Mouse (Mus musculus): ENCODE data around the gene Fastkd3. TPM values are rescaled to one million over a fixed set of nuclear protein-coding genes. Genes with fewer than 3 reads are reported as not detected.
"Not testable (repeated sequence)": the region's sequence is repeated elsewhere in the genome, so short reads cannot be mapped to it uniquely, and the experiment has no call there.

The Fastkd3 gene
- 10 to 100 TPM; 18.6 to 20.1 TPM for total RNA-seq (2021)

- peak; percentile 98 for DNase-seq
Observed at GRCm38 (mm10) chr13:68581747-68582516, at the start of gene Fastkd3, which contains the start of gene Mtrr. Gene Fastkd3 (plus strand): TSS chr13:68582234. Gene Mtrr (minus strand): TSS chr13:68582149.

GRCm38 (mm10) chr13:68553391-68553790 lies 28.6 kb upstream of the Fastkd3 start:
- DNase-seq, result not testable (repeated sequence)

- no peak for DNase-seq
Observed at GRCm38 (mm10) chr13:68568110-68568509, 13.9 kb upstream of the Fastkd3 start.

GRCm38 (mm10) chr13:68568548-68568947 lies 13.5 kb upstream of the Fastkd3 start:
- no peak for DNase-seq

- peak; percentile 63 to 68 for DNase-seq
Observed at GRCm38 (mm10) chr13:68569589-68570336, 12.3 kb upstream of the Fastkd3 start.

- DNase-seq, result no peak
Observed at GRCm38 (mm10) chr13:68572247-68572646, 9.8 kb upstream of the Fastkd3 start.

- DNase-seq, result no peak
Observed at GRCm38 (mm10) chr13:68572966-68573913, 8.8 kb upstream of the Fastkd3 start.

- no peak for DNase-seq
Observed at GRCm38 (mm10) chr13:68574398-68574797, 7.6 kb upstream of the Fastkd3 start.

GRCm38 (mm10) chr13:68577945-68578344 lies 4.1 kb upstream of the Fastkd3 start:
- DNase-seq, result peak; percentile 76

- DNase-seq, result no peak
Observed at GRCm38 (mm10) chr13:68581086-68581740, 821 bp upstream of the Fastkd3 start.

- no peak for DNase-seq
Observed at GRCm38 (mm10) chr13:68582517-68582780, 415 bp downstream of the Fastkd3 start.

- DNase-seq, result no peak
Observed at GRCm38 (mm10) chr13:68583961-68584360, 1.9 kb downstream of the Fastkd3 start.

- no peak for DNase-seq
Observed at GRCm38 (mm10) chr13:68585441-68585840, 3.4 kb downstream of the Fastkd3 start.

GRCm38 (mm10) chr13:68588352-68588751 lies 6.3 kb downstream of the Fastkd3 start:
- no peak for DNase-seq

- DNase-seq, result no peak
Observed at GRCm38 (mm10) chr13:68593797-68594196, 11.8 kb downstream of the Fastkd3 start.

- DNase-seq, result no peak
Observed at GRCm38 (mm10) chr13:68597199-68597598, 15.2 kb downstream of the Fastkd3 start, which contains the start of gene 1700001L19Rik. Gene 1700001L19Rik (plus strand): TSS chr13:68597421.

- DNase-seq, result no peak
Observed at GRCm38 (mm10) chr13:68597667-68598066, 15.6 kb downstream of the Fastkd3 start.

GRCm38 (mm10) chr13:68598953-68599352 lies 16.9 kb downstream of the Fastkd3 start:
- no peak for DNase-seq

- DNase-seq, result no peak
Observed at GRCm38 (mm10) chr13:68601184-68601583, 19.1 kb downstream of the Fastkd3 start.

- DNase-seq, result no peak
Observed at GRCm38 (mm10) chr13:68603085-68603484, 21.1 kb downstream of the Fastkd3 start.

- no peak for DNase-seq
Observed at GRCm38 (mm10) chr13:68605689-68606126, 23.7 kb downstream of the Fastkd3 start.
